Mouse (Mus musculus) lung, postnatal 14 days (tissue): ENCODE results near the gene Mapt.

Source experiments
- DNase-seq: peaks from one replicate; pipeline ENCODE4 v3.0.0; 2021

Gene Mapt

DNA sequence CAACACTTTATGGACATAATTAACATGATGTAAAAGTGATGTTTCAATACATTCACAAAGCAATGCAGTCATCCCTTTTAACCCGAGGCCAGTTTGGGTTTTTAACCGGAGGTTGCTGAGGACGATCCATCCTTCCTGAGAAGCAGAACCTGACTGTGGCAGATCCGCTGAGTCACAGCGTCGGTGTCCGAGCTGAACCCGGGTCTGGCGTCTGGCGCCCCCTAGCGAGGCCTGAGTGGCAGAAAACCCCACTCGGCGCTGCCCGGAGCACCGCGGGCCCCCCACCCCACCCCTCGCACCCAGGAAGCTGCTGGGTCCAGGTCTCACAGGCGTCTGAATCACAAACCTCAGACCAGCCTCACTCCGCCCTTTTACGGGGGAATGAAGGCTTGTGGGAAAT lies 47.0 kb downstream of the Mapt start:
- peak; percentile 76 for DNase-seq

GRCm38 (mm10) chr11:104279049-104279448 lies 47.9 kb downstream of the Mapt start:
- DNase-seq: no peak

DNA sequence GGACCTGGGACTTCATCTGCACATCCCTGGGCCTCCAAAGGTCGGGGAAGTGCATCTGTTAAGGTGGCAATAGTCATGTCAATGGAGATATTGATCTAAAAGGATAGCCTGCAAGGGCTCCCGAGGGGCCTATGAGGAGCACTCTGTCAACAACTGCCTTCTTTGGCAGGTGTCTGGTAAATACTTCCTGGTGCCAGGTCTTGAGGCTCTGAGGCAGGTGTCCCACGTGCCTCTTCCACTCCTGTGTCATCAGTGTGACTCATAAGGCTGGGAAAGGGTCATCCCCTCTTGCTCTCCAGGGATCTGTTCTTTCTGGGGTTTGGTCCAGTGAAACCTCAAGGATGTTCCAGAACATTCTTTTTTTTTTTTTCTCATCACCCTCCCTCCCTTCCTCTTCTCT lies 48.3 kb downstream of the Mapt start:
- DNase-seq: no peak

- DNase-seq: no peak
Measured at GRCm38 (mm10) chr11:104281501-104281900, 50.3 kb downstream of the Mapt start.

- DNase-seq: no peak
Measured at GRCm38 (mm10) chr11:104287113-104287512, 55.9 kb downstream of the Mapt start.

DNA sequence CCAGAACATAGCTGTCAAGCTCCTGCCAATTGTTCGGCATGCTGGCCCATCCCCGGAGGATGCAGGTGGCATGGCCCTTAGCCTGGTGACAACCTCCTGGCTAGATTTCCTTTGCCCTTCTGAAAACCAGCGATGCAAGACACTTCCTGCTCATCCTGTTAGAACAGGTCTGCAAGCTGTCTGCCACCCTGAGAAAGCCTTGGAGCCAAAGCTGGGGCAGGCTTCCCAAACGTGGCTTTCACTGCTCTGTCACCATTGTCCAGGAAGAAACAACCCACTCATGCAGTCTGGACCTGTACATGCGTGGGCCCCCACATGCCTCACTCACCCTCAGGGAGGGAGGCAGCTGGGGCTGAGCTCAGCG lies 57.6 kb downstream of the Mapt start:
- DNase-seq: no peak

GRCm38 (mm10) chr11:104289199-104290031 lies 58.2 kb downstream of the Mapt start:
- peak; percentile 69 for DNase-seq

DNA sequence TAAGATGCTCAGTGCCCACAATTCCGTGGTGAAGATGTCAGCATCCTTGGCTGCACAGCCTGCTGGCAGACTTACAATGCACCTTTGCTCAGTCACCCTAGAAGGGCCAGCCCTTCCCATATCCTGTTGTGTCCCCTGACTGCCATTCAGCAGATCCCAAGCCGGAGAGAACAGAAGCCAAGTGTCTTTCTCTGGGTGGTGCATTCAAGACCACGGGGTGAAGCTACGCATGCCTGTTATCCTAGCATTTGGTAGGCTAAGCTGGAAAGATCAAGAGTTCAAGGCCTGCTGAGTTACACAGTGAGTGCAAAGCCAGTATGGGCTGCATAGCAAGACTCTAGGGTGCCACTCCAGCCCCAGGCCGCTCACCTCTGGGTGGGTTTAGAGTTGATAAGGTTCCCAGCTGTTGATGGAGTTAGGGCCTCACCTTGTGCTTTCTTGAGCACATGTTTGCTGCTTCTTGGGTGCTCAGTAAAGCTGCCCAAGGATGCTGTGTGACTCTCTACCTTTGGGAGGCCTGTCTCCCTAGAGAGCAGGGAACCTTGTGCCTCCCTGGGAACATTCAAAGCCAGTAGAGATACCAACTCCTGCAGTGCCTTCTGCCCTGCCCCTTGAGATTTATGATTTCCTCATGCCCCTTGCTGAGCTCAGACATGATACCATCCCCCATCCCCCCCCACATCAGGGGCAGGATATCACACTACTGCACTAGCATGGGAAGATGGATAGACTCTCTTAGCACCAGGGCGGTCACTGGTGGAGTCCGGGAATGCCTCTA lies 61.4 kb downstream of the Mapt start:
- no peak for DNase-seq

DNA sequence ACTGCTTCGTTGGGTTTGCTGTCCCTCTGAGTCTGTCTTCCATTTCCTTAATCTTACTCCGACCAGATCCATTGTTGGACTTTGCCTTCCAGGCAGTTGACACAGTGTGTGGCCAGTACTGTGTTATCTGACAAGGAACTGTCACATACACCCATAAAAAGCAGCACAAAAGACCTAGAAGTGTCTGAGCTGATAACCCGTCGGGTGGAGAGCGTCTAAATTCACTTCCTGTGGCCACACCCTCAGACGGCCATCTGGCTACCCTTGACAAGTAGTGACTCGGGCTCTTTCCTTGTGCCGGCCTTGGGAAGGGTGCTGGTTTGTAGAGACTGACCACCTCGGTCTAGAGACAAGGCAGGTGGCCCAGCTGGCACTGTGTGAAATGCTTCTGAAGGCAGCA lies 62.1 kb downstream of the Mapt start:
- no peak for DNase-seq

- DNase-seq: no peak
Measured at GRCm38 (mm10) chr11:104295145-104295544, 64.0 kb downstream of the Mapt start.

GRCm38 (mm10) chr11:104295656-104296055 lies 64.5 kb downstream of the Mapt start:
- no peak for DNase-seq

- DNase-seq: no peak
Measured at GRCm38 (mm10) chr11:104297671-104298070, 66.5 kb downstream of the Mapt start.

- DNase-seq: no peak
Measured at GRCm38 (mm10) chr11:104302628-104303027, 71.4 kb downstream of the Mapt start.

GRCm38 (mm10) chr11:104303088-104303960 lies 72.1 kb downstream of the Mapt start:
- DNase-seq: no peak

DNA sequence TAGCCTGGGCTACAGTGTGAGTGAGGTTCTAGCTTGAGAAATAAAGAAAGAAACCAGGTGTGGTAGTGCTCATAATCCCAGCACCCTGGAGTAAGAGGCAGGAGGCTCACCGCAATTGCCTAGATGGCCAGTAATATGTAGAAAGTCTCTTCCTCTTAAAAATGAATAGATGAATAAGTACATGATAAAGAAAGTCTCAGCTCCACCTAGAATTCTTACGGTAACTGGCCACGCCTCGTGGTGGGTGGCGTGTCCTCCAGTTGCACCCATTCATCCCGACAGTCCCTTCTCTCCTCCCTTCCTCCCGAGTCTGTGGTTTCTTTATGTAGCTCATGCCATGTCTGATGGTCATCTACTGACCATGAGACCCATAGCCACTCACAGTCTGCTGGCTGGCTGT lies 74.5 kb downstream of the Mapt start:
- no peak for DNase-seq

- DNase-seq: no peak
Measured at GRCm38 (mm10) chr11:104306483-104306882, 75.3 kb downstream of the Mapt start.

GRCm38 (mm10) chr11:104307136-104307535 lies 75.9 kb downstream of the Mapt start:
- no peak for DNase-seq

DNA sequence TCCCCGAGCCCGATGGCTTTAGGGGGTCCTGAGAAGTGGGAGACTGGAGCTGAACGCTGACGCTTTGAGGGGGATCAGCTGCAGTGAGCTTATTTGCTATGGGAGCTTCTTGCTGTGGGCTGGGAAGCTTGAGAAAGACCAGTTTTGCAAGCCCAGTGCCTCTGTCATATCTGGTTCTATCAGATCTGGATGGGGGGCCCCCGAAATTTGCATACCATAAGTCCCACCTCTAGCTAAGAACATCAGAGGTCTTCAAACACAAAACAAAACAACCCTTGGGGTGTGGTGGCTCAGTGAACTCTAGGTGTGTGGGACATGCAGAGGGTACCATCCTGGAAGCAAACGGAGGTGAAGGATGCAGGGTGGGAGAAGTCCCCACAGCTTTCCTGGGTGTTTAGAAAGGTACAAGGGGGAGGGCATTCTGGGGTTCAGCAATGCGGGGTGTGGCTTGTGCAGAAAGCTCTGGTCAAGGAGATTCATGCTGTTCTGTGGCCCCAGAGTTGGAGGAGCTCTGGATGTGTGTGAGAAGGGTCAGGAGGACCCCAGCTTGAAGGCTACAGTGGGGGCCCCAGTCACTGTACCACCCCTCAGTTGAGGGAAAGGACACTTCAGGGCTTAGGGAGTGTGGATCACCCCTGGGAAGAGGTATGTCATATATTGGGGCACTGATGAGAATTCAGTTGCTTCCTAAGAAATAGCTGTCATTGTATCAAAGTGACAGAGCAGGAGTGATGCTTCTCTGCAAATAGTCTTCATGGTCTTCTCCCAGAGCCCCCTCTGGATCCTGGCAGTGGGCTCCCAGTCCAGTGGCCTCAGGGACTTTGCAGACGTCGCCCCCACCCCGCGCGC lies 78.4 kb downstream of the Mapt start:
- no peak for DNase-seq

- no peak for DNase-seq
Measured at GRCm38 (mm10) chr11:104310226-104310887, 79.2 kb downstream of the Mapt start.

DNA sequence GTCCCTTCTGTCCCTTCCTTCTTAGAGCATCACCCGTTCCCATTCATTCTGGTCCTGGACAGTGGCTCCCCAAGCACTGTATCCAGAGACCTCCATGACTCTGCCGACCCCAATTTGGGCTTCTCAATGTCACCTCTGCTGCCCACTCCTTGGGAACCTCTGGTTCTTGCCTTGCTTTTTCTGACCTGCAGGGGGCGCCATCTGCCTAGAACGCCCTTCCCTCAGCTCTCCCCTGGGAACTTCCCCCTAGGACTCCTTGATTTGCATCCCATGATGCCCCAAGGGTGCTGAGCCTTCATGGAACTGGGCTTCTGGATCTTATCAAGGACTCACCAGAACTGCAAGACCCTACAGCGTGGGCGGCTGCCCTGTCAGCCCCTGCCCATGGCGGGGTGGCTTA lies 80.5 kb downstream of the Mapt start:
- no peak for DNase-seq

DNA sequence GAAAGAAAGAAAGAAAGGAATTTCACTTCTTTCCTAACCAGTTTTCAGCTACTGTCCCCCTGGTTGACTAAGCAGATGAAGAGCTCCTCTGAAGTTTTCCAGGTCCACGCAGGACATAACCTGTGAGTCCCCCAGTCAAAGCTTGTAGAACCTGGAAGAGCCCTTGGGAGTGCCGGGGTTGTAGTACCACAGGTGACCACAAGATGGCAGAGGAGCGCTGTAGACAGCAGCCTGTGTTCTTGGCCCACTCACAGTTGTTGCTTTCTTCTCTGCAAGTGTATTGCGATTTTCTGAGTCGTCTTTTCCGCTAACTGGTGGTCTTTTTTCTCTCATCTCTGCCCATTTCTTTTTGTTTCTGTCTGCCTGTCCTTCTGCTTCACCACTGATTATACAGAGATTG lies 84.5 kb downstream of the Mapt start:
- DNase-seq: peak; percentile 87
